Mouse (Mus musculus): ENCODE measurements at regions not wholly inside any gene's neighbourhood (a gene's known extent, or its start where the extent isn't known, plus 50 kb on each side); places are given as distances from the start of the nearest gene placed in this dataset.
A peak's percentile ranks its signal among the peaks of the same experiment; 100 is the strongest.
"Not testable (repeated sequence)": the region's sequence is repeated elsewhere in the genome, so short reads cannot be mapped to it uniquely, and the experiment has no call there.

DNA sequence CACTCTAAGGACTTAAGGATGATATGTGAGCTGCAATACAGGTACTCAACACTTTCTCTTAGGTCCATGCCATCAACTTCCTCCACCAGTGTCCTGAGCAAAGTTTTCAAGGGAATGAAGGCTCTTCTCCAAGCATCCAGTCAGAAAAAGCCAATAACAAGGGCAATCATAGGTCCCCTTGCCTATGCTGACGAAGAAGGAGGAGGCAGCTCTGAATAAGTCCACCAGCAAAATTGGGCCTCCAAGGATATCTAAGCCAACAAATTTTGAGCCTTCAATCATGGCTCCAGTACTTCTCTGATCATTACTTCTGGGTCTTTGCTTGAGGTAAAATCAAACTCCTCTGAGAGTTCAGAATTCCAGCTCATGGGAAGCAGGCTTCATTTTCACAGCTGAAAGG is 293.1 kb downstream of the Snurf start:
- intact Hi-C loops (cut with DNase I) = not testable (repeated sequence)
- DNase-seq (ENCODE audit: low spot score in 2 of 2) = peak; percentile 69 to 70

Data from left cerebral cortex, postnatal 25 days (tissue).